Mouse (Mus musculus): ENCODE measurements around the gene Mrgpra4. TPM values are rescaled to one million over a fixed set of nuclear protein-coding genes. Genes with fewer than 3 reads are reported as not detected.
A peak's percentile ranks its signal among the peaks of the same experiment; 100 is the strongest.

The Mrgpra4 gene
- not detected in 2 replicates for polyA plus RNA-seq (2015; fragmentation: Nextera tagmentation; extraction: Ambion mirVana)

DNA sequence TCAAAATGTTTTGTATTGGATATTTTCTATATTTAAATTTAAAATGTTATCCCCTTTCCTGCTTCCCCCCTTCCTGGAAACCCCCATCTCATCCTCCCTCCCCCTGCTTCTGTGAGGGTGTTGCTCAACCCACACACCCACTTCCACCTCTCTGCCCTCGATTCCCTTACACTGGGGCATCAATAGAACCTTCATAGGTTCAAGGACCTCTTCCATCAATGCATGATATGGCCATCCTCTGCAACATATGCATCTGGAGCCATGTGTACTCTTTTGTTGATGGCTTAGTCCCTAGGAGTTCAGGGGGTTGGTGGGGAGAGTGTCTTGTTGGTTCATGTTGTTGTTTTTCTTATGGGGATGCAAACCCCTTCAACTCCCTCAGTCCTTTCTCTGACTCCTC, at the start of gene Mrgpra4:
Gene Mrgpra4 (minus strand): TSS at position 101 of the 400 bp plus-strand sequence.
- Histone ChIP-seq H3K27ac (ENCODE audit: low read depth) (no peak within 1 kb of the TSS), H3K36me3 (replicated peaks; ENCODE audit: insufficient read depth, low read length) (no peaks in the 10 kb centered on the region), H3K27me3 (ENCODE audit: insufficient read depth, low read length) (no peaks in the 10 kb centered on the region), H3K9me3 (ENCODE audit: low read length) (no peaks in the 10 kb centered on the region), H3K4me1 (ENCODE audit: insufficient read depth) (no peaks in the 10 kb centered on the region), H3K4me3 (ENCODE audit: low read depth, low read length) (no peak within 1 kb of the TSS), H3K4me2 (ENCODE audit: low read depth, low read length) (no peak within 1 kb of the TSS), H3K9ac (replicated peaks) (no peak within 1 kb of the TSS)
- ATAC-seq (no peak), DNase-seq (no peak)
- 56% methylated on average over 1 of the region's 1 CpGs for WGBS (ENCODE audit: insufficient replicate concordance)
- TF ChIP-seq CTCF (IDR thresholded peaks at IDR 0.05; ENCODE audit: low read depth) (no peak), EP300 (IDR thresholded peaks at IDR 0.05; ENCODE audit: low read depth) (no peak)

DNA sequence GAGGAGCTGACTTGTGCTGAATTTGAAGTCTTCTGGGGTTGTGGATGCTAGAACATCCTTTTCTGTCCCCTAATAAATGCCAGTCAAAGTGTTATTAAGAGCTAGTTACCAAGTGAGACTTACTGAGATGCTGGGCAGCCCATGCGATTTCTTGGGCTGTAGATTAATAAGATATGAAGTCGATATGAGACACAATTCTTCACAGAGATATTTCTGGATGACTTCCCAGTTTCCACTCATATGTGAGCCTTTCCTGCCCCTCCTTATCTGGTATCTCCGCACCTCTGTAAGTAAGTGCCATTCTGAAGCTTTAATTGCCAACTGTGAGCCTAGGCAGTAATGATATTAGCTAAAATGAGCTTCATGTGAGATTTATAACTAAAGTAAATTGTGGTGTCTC, 45.6 kb upstream of the Mrgpra4 start, which contains the start of gene Mrgprx1:
Gene Mrgprx1 (minus strand): TSS at position 101 of the 400 bp plus-strand sequence.
- no peaks in the 10 kb centered on the region for H3K27me3 ChIP-seq (ENCODE audit: insufficient read depth, low read length)
- WGBS (ENCODE audit: insufficient replicate concordance): 64% methylated on average over 3 of the region's 3 CpGs

DNA sequence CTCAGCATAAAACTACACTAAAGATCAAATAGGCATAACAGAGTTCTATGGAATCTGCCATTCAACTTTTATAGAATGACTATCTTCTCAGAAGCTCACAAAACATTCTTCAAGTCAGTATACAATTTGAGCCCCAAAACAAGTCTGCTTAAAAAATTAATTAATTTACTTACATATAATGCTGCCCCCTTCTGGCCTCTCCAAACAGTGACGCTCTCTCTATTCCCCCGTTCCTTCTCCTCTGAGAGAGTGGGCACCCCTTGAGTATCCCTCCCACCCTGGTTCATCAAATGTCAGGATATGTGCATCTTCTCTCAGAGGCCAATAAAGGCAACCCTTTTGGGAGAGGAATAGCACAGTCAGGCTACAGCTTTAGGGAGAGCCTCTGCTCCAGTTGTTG, 36.0 kb upstream of the Mrgpra4 start:
- H3K36me3 ChIP-seq (replicated peaks; ENCODE audit: insufficient read depth, low read length): no peaks in the 10 kb centered on the region
- no peak overlapping the region for H3K4me3 ChIP-seq (ENCODE audit: low read depth, low read length)
- H3K4me2 ChIP-seq (ENCODE audit: low read depth, low read length): no peak overlapping the region
- no peaks in the 10 kb centered on the region for H3K9me3 ChIP-seq (ENCODE audit: low read length)
- no peaks in the 10 kb centered on the region for H3K27me3 ChIP-seq (ENCODE audit: insufficient read depth, low read length)
- H3K4me1 ChIP-seq (ENCODE audit: insufficient read depth): no peaks in the 10 kb centered on the region
- no peak overlapping the region for H3K27ac ChIP-seq (ENCODE audit: low read depth)
- ATAC-seq (no peak), DNase-seq (no peak)
- WGBS (ENCODE audit: insufficient replicate concordance): 39% methylated on average over 2 of the region's 2 CpGs
- no peak overlapping the region for H3K9ac ChIP-seq (replicated peaks)
- TF ChIP-seq EP300 (IDR thresholded peaks at IDR 0.05; ENCODE audit: low read depth): no peak

More for the DNA sequence above, 45.6 kb upstream of the Mrgpra4 start, which contains the start of gene Mrgprx1:
- Histone ChIP-seq H3K27ac (ENCODE audit: low read depth) (no peak within 1 kb of the TSS), H3K9ac (replicated peaks) (no peak within 1 kb of the TSS), H3K4me3 (ENCODE audit: low read depth, low read length) (no peak within 1 kb of the TSS), H3K9me3 (ENCODE audit: low read length) (no peaks in the 10 kb centered on the region), H3K4me2 (ENCODE audit: low read depth, low read length) (no peak within 1 kb of the TSS), H3K36me3 (replicated peaks; ENCODE audit: insufficient read depth, low read length) (no peaks in the 10 kb centered on the region), H3K4me1 (ENCODE audit: insufficient read depth) (no peaks in the 10 kb centered on the region)
- TF ChIP-seq CTCF (IDR thresholded peaks at IDR 0.05; ENCODE audit: low read depth) (no peak), EP300 (IDR thresholded peaks at IDR 0.05; ENCODE audit: low read depth) (no peak)
- ATAC-seq (no peak), DNase-seq (no peak)

DNA sequence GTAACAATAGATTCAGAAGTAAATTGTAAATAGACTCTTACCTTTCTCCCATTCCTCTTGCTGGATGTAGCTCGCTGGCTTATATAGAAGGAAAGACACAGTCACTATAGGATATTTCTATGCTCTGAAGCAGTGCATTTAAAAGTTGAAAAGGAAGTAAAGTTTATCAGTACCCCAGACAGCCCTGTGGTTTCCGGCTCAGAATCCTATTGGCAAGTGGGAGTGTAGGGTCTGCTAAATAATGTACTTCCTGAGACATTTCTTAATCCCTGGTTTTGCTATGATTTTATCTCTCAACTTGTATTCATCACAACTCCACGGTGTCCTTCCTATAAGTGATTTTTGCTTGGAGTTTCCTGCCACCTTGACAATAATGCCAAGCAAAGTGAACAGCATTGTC, 13.8 kb upstream of the Mrgpra4 start:
- DNase-seq (no peak), ATAC-seq (no peak)
- H3K4me2 ChIP-seq (ENCODE audit: low read depth, low read length): no peak overlapping the region
- no peak overlapping the region for H3K27ac ChIP-seq (ENCODE audit: low read depth)
- H3K9ac ChIP-seq (replicated peaks): no peak overlapping the region
- WGBS (ENCODE audit: insufficient replicate concordance): 33% methylated on average over 3 of the region's 3 CpGs
- TF ChIP-seq CTCF (IDR thresholded peaks at IDR 0.05; ENCODE audit: low read depth): no peak
- TF ChIP-seq EP300 (IDR thresholded peaks at IDR 0.05; ENCODE audit: low read depth): no peak
- H3K9me3 ChIP-seq (ENCODE audit: low read length): no peaks in the 10 kb centered on the region
- no peak overlapping the region for H3K4me3 ChIP-seq (ENCODE audit: low read depth, low read length)
- no peaks in the 10 kb centered on the region for H3K4me1 ChIP-seq (ENCODE audit: insufficient read depth)
- H3K36me3 ChIP-seq (replicated peaks; ENCODE audit: insufficient read depth, low read length): no peaks in the 10 kb centered on the region
- H3K27me3 ChIP-seq (ENCODE audit: insufficient read depth, low read length): no peaks in the 10 kb centered on the region

- Histone ChIP-seq H3K27ac (ENCODE audit: low read depth) (no peak overlapping the region), H3K9ac (replicated peaks) (no peak overlapping the region), H3K4me2 (ENCODE audit: low read depth, low read length) (no peak overlapping the region), H3K4me3 (ENCODE audit: low read depth, low read length) (no peak overlapping the region), H3K9me3 (ENCODE audit: low read length) (no peaks in the 10 kb centered on the region), H3K36me3 (replicated peaks; ENCODE audit: insufficient read depth, low read length) (no peaks in the 10 kb centered on the region), H3K4me1 (ENCODE audit: insufficient read depth) (no peaks in the 10 kb centered on the region), H3K27me3 (ENCODE audit: insufficient read depth, low read length) (no peaks in the 10 kb centered on the region)
- ATAC-seq (no peak), DNase-seq (no peak)
- 27% methylated on average over 1 of the region's 1 CpGs for WGBS (ENCODE audit: insufficient replicate concordance)
- no peak for TF ChIP-seq EP300 (IDR thresholded peaks at IDR 0.05; ENCODE audit: low read depth)
- TF ChIP-seq CTCF (IDR thresholded peaks at IDR 0.05; ENCODE audit: low read depth): peak; percentile 46
Measured at GRCm38 (mm10) chr7:47986752-47987151, 4.9 kb upstream of the Mrgpra4 start.

Other genes with a start within 250 kb of the Mrgpra4 start
- gene Mrgprx1, start 45.5 kb upstream of the Mrgpra4 start, polyA plus RNA-seq (2015; fragmentation: Nextera tagmentation; extraction: Ambion mirVana): not detected in 2 replicates
- not detected in 2 replicates for gene Mrgprb5, start 186.9 kb upstream of the Mrgpra4 start, polyA plus RNA-seq (2015; fragmentation: Nextera tagmentation; extraction: Ambion mirVana)
- not detected in 2 replicates for gene Mrgprb4, start 217.2 kb upstream of the Mrgpra4 start, polyA plus RNA-seq (2015; fragmentation: Nextera tagmentation; extraction: Ambion mirVana)

Data from liver, postnatal 0 days (tissue).